Mouse (Mus musculus) thymus, postnatal 10 days (tissue): ENCODE measurements around the gene Gm20388.

Experiments used
- DNase-seq, 2 experiments: peaks; one replicate each; pipeline ENCODE4 v3.0.0; 2021; ENCODE audit warnings: low spot score in 2 of 2

Gm20388 gene

DNA sequence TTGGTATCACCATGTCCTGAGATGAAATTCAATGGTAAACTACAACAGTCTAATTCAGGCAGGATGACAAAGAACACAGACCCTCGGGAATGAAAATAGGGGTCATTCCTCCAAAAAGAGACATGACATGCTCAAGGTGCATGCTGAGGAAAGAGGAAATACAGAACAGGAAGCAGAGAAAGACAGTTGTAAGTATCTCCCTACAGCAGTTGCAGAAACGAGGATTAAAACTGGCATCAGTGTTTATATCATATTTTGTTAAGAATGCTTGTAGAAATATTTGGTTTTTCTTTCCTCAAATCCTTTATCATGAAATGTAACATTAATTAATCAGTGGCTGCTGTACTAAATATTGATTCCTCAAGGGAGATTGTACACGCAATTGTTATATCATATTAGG, 3056.0 kb downstream of the Gm20388 start:
- DNase-seq, result no peak

GRCm38 (mm10) chr8:122968145-122968544, 3057.5 kb downstream of the Gm20388 start:
- DNase-seq, result no peak

DNA sequence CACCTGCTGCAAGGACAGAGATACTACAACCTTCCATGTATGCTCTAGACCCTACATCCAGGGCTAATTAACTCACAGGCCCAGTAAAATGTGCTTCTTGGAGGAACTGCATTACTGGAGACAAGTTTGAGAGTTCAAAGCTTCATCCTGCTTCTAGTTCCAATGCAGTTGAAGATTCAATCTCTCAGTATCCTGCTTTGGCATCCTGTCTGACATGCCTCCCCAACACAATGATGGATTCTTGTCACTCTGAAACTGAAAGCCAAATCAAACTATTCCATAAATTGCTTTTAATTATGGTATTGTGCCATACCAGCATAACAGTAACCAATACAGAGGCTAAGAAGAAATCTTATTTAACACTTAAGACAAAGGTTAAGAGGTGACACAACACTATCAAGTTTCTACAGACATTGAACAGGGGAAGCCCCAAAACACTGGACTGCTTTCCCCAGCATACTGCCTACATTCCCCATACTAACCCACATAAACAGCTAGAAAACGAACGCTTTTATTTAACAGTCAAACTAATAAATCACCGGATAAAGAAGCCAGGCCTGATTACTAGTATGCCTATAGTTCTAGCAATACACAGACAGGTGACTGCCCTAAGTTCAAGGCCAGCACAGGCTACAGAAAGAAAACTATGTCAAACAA, 3059.5 kb downstream of the Gm20388 start:
- DNase-seq, result no peak

DNA sequence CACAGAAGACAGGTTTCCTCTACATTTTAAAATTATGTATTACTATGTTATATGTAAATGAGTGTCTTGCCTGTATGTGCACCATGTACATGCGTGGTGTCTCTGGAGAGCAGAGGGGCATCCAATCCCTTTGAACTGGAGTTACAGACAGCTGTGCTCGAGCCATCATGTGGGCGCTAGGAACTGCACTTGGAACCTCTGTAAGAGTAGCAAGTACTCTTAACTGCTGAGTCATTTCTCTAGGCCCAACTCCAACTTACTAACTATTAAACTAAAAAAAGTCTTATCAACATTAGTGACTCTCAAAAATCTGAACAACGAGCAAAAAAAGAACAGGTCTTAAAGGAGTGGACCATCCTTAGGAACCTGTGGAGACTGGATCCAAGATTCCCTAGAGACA, 3065.4 kb downstream of the Gm20388 start:
- DNase-seq, result no peak

DNA sequence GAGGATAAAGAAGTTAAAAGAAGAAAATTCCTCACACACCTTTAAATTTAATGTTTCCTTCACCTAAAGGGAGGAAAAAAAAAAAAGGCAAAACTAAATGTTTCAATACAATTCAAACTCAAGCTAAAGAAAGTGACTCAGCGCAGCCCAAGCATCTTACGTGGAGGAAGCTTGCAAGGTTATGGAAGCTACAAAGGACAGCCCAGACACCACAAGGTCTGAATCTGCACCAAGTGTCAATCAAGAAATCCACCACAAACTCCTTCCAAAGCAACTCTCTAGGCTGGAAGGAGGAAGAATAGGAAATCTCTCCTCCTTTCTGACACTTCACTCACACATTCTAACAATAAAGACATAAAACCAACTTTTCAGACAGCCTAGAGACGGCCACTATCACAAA, 3068.8 kb downstream of the Gm20388 start:
- no peak for DNase-seq

GRCm38 (mm10) chr8:122979865-122980509, 3069.3 kb downstream of the Gm20388 start:
- no peak for DNase-seq

DNA sequence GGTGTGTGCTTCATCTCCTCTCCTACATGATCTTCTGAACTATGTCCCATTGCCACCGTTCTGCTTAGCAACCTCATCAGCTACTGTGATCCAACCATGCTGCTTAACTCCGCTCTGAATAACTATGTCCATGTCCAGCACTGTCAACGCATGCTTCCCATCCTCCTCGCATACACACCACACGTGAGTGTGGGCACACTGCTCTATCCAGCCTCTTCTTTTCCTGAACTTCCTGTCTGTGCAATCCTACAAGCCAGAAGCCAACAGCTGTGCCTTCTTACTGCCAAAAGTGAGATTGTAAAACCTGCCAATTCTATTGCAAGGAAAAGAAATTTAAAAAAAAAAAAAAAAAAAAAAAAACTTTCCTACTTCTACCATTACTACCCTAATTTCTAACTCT, 3071.0 kb downstream of the Gm20388 start:
- no peak for DNase-seq

DNA sequence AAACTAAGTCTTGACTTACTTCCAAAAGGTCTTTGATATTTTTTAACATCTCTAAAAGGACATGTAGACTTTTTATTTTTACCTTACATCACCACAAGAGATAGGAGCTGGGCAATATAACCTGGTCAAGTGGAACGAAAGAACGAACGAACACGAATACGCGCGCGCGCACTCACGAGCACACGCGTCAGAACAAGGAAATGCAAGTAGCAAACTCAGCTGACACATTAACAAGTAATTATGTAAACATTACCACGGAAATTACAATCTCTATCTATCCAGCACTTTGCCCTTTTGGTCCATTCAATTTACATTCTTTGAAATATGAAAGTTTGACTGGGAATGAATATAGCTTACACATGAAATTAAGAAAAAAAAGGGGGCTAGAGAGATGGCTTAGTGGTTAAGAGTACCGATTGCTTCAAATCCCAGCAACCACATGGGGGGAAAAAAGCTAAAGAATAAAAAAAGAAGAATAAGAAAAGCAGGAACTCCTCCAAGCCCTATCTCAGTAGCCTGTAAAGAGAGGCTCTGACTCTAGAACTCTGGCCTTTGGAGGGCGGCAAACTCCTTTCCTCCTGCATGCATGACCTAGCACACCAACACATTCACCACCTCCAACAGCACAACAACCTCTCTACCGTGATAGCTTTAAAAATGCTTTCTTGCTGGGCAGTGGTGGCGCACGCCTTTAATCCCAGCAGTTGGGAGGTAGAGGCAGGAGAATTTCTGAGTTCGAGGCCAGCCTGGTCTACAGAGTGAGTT, 3072.7 kb downstream of the Gm20388 start:
- peak; percentile 15 to 28 for DNase-seq

- DNase-seq, result no peak
Measured at GRCm38 (mm10) chr8:122984175-122984574, 3073.5 kb downstream of the Gm20388 start.

DNA sequence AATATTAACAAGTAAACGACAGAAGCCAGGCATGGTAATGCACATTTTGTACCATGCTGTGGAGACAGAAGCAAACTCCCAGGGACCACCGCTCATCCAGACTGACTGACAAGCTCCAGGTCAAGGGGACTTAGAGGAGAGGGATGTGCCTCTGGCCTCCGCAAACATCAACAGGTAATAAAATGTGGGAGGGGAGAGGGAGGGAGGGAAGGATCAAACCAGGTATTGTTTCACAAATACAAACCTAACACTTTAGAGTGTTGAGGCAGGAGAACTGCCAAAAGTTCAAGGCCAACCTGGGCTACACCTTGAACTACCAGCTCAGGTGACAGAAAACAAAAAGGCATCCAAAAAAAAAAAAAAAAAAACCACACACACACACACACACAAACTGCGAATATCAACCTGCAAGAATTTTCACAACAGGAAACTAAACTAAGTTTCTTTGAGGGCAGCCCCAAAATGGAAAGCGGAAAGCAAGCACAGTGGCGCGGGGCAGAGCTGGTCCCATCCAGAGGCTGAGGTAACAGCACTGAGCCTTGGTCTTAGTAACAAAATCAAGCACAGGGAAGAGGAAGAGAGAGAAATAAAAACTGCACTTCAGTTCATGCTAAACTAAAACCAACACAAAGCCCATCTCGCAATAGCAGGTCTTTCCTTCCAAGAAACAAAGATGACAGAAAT, 3076.0 kb downstream of the Gm20388 start:
- peak; percentile 26 to 44 for DNase-seq

- DNase-seq, result no peak
Measured at GRCm38 (mm10) chr8:122987255-122987654, 3076.6 kb downstream of the Gm20388 start.

GRCm38 (mm10) chr8:122988955-122989354, 3078.3 kb downstream of the Gm20388 start:
- DNase-seq, result no peak

GRCm38 (mm10) chr8:122989976-122990375, 3079.3 kb downstream of the Gm20388 start:
- peak in 1 of 2 experiments; percentile 26 for DNase-seq

- no peak for DNase-seq
Measured at GRCm38 (mm10) chr8:122991368-122991767, 3080.7 kb downstream of the Gm20388 start.

DNA sequence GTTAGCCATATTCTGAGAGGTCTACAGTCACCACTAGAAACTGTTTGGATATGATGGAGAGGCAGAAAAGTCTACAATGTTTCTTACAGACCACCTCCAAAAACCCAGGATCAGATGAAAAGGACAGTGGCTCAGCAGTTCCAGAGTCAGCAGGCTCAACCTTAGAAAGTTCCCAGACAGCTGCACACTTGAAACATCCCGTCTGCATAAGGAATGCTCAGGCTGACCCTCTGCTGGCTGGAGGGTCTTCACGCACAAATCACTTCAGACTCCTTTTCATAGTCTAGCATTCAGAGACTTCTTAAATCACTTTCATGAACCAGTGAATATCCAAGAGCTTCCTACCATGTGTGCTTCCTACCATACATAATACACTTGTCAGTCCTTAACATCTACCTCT, 3081.7 kb downstream of the Gm20388 start:
- DNase-seq, result no peak

DNA sequence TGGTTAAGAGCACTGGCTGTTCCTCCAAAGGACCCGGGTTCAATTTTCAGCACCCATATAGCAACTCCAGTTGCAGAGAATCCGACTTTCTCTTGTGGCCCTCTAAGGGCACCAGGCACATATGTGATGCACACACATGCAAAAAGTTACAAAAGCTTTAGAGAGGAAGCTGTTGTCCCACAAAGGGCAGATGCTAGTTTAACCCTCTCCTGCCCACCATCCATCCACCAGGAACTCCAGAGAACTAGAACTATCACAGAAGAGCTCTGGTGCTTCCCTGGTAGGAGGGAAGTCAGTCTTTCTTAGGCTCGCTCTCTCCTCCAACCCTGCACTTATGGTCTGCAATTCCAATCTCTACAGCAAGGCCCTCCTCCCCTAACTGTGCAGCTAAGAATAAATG, 3082.4 kb downstream of the Gm20388 start:
- no peak for DNase-seq

GRCm38 (mm10) chr8:122993740-122994139, 3083.1 kb downstream of the Gm20388 start:
- no peak for DNase-seq

DNA sequence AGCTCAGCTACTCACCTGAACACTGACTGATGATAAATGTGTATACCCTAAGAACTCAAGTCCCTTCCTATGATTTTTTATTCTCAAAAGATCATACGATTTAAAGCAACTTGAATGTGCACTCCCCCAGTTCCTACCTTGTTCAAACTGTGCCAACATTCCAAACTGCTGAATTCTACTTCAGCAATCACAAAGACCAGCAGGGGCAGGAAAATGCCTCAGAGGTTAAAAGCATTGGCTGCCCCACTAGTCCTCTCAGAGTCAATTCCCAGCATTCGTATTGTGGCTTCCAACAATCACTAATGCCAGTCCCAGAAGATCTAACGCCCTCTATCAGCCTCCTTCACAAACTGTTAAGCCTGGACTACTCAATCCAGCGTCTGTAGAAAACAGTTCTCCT, 3087.3 kb downstream of the Gm20388 start:
- no peak for DNase-seq

- no peak for DNase-seq
Measured at GRCm38 (mm10) chr8:123000311-123000710, 3089.7 kb downstream of the Gm20388 start.

DNA sequence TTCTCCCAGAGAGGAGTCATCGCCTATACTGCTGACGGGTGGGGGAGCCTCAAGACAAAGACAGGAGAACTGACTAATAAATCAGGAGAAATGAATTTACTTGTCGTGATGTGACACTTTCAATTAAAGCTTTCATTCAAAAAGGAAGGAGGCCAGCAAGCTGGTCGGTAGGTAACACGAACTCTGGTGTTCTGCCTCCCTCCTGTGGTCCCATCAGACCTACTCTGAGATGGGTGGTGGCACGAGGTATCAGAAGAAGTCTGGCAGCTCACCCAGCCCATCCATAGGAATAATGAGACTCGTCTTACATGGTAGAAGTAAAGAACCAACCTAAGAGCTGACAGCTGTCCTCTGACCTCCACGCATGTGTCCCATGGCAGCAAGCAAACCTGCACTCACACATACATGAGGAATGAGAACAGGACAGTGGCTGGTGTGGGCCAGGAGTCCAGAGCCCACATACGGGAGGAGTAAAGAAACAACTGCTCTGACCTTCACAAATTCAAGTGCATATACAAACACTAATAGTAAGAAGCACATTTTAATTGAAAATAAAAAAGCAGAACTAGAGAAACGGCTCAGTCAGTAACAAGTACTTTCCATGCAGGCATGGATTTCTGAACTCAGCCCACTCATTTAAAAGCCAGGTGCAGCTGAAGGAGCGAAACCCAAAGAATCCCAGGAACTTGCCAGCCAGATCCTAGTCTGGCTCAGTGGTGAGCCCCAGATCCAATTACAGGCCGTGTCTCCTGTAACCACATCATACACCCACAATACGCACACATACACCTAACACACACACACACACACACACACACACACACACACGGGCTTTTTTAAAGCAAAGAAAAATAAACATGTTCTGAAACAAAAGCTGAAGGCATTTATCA, 3093.6 kb downstream of the Gm20388 start:
- DNase-seq, result no peak

DNA sequence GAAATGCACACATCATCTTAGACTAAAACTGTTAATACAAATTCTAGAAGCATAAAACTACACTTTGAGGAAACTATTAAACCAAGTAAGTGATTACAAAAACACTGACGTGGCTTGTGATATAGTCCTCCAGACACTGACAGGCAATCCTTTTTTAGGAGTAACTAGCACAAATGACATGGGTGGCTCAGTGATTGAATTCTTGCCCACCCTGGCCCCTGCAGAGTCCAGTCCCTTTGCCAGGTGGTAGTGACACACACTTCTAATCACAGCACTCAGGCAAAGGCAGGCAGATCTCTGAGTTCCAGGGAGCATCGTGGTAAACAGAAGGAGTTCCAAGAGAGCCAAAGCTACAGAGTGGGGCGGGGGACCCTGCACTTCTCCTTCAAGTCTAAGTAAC, 3094.7 kb downstream of the Gm20388 start:
- DNase-seq, result no peak
